Mouse (Mus musculus) left cerebral cortex, postnatal 36 days (tissue): ENCODE results near the gene Errfi1. TPM values are rescaled to one million over a fixed set of nuclear protein-coding genes. Genes with fewer than 3 reads are reported as not detected.
A peak's percentile ranks its signal among the peaks of the same experiment; 100 is the strongest.

Experiments
- DNase-seq, 2 experiments: peaks; one replicate each; pipeline ENCODE4 v3.0.0; 2021 to 2022; ENCODE audit warnings: low spot score in 2 of 2, mixed read lengths in 1 of 2
- intact Hi-C: fragments of 180-260 bp; cut with DNase I; formaldehyde crosslinking; loops from one replicate; pipeline ENCODE4 v1.15.1; 2025
- total RNA-seq, 2 experiments: library from RNA; stranded (reverse); gene quantifications; 2 replicates each; pipeline ENCODE4 v1.2.3; 2021

Gene Errfi1
- total RNA-seq, 2 experiments from 2014 or later = 27.4 TPM

DNA sequence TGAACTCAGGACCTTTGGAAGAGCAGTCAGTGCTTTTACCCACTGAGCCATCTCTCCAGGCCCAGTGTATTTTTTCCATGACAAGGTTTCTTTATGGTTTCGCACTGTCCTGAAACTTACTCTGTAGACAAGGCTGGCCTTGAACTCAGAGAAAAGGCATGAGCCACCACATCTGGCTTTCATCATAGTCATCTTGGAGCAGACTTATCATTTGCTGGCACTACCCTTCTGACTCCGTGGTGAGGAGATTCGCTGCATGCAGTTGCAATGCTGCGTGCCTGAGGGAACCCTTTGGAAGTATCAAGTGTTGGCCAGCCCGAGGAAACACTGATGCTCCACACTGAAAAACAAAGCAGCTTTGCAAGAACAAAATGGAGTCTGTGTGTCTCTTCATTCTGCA is 11.7 kb upstream of the Errfi1 start:
- DNase-seq = no peak
- intact Hi-C loops = no loop called here

GRCm38 (mm10) chr4:150843181-150843580 is 10.5 kb upstream of the Errfi1 start:
- DNase-seq = no peak
- intact Hi-C loops = no loop called here

DNA sequence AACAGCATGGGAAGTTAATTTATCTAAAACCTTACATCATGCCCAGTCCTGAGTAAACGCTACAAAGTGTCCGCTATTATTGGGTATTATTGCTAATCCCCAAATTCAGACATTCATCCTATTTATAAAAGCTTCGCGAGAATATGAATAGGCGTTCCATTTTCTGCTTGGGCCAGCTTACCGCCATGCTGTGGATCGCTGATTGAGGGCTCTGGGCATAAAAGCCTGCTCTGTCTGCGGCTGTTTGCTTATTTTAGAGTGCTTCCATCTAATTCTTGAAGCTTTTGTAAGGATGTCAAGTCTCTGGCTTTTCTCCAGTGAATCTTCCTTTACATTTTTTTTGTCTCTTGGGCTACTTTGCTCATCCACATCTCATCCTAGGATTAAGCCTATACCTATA is 7.4 kb upstream of the Errfi1 start:
- intact Hi-C loops = loop anchor here (5.0 kb wide), 1 partner anchor 139 kb away; no protein-coding TSS in a partner anchor
- no peak for DNase-seq

DNA sequence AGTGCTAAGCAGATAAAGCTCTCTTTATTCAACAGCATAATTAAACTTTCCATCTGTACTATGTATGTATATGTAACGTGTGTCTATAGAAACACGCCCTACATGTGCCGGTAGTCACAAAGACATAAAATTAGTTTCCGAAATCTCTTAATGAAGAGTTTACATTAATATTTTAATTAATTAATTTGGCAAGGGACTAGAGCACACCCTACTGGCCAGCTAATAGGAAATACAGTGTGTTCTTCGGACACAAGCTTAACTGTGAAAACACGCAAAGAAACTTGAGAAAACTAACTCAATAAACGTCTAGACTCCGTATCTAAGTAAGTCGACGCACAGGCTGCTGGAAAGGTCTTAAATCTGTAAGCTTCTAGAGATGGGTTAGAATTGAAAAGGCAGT is 3.8 kb upstream of the Errfi1 start:
- no peak for DNase-seq
- intact Hi-C loops = loop anchor here (5.0 kb wide), 2 partner anchors 47 to 143 kb away; no protein-coding TSS in a partner anchor

- DNase-seq = no peak
- intact Hi-C loops = loop anchor here (5.0 kb wide), 1 partner anchor 46 kb away; no protein-coding TSS in a partner anchor
Measured at GRCm38 (mm10) chr4:150850893-150851292, 2.8 kb upstream of the Errfi1 start.

DNA sequence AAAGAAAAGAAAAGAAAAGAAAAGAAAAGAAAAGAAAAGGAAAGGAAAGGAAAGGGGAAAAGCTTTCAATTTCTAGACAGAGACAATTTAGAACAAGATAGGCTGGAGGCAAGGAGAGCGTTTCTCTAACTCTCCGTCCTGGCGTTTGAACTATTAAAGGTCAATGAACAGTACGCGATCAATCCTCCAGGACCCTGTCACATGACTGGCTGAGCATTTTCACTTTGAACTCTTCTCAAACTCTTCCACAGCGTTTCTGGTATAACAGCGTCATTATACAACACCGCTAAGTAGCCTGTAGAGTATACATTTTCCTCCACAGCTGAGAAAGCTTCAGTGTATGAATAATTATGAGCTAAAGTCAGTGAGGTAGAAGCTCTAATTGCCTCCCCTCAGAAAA is 1.7 kb upstream of the Errfi1 start:
- intact Hi-C loops = loop anchor here (5.0 kb wide), 1 partner anchor 45 kb away; no protein-coding TSS in a partner anchor
- DNase-seq = no peak

DNA sequence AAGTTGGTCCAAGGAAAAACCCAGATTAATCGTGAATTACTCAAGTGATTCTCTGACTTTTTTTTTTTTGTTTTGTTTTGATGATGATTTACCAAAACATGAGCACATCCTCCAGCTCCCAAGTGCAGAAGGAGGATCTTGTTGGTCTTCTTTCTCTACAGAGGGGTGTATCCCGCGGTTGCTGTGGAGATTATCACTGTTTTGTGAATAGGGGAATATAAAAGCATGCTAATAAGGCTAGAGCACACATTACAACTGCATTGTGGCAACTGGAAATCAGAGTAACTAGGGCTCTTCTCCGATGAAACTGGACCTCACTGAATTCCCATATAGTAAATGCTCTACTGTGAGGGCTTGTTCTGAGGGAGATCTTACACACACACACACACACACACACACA is 1.2 kb upstream of the Errfi1 start:
- no peak for DNase-seq
- intact Hi-C loops = loop anchor here (5.0 kb wide), 1 partner anchor 45 kb away; no protein-coding TSS in a partner anchor

GRCm38 (mm10) chr4:150854839-150855246 is 1.1 kb downstream of the Errfi1 start:
- peak; percentile 94 to 97 for DNase-seq
- intact Hi-C loops = loop anchor here (2.0 to 5.0 kb wide), 2 partner anchors 42 to 198 kb away; no protein-coding TSS in a partner anchor

DNA sequence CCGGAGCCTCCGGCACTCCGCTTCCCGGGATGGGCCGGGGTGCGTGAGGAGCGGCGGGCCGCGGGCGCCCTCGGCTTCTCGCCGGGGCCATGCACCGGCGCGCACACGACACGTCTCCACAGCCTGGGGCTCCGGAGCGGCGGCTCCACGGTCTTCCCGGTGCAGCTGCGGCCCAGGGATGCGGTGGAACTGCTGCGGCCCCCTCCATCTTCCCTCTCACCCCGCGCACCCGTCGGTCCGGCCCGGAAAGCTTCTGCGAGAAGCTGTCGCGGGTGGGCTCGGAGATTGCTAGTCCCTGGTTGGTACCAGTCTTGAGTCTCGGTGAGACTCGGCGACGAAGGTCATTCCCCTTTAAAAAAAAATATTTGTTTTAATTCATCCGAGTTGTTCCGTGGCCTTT is 1.6 kb downstream of the Errfi1 start:
- DNase-seq = no peak
- intact Hi-C loops = loop anchor here (2.0 kb wide), 1 partner anchor 199 kb away; no protein-coding TSS in a partner anchor

- no peak for DNase-seq
- intact Hi-C loops = no loop called here
Measured at GRCm38 (mm10) chr4:150860526-150860925, 6.8 kb downstream of the Errfi1 start.

- DNase-seq = no peak
- intact Hi-C loops = no loop called here
Measured at GRCm38 (mm10) chr4:150861161-150861560, 7.4 kb downstream of the Errfi1 start.

DNA sequence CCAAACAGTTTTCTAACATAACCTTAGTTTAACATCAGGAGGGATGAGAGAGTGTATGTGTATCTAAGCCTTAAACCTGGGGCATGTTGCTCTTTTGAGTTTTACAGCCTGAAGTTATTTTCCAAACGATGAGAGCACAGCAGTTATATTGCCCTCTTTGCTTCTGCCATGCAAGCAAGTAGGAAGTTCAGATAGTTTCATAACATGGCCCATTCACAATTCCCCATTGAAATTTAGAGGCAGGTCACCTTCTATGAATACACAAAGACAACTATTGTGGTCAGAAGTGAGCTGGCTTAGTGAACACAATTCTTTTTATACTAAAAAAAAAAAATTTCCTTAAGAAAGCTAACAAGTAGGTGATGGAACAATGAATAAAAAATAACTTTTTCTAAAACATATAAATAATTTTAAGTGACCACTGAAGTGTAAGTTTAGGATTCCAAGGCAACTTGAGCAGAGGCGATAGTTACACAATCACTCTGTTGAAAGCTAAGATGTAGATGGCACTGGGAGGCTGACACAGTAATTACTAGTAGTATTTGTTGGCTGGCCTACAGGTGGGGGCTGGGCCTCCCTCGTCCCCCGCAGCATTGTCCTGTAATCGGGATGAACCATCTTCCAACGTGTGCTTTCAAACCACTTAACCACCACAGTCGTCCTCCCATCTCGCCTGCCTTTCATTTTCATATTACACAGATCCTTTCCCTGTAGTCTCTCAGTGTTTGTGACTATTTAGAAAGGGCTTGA is 9.1 kb downstream of the Errfi1 start:
- intact Hi-C loops = no loop called here
- no peak for DNase-seq

GRCm38 (mm10) chr4:150865371-150865770 is 11.7 kb downstream of the Errfi1 start:
- DNase-seq = no peak
- intact Hi-C loops = no loop called here

DNA sequence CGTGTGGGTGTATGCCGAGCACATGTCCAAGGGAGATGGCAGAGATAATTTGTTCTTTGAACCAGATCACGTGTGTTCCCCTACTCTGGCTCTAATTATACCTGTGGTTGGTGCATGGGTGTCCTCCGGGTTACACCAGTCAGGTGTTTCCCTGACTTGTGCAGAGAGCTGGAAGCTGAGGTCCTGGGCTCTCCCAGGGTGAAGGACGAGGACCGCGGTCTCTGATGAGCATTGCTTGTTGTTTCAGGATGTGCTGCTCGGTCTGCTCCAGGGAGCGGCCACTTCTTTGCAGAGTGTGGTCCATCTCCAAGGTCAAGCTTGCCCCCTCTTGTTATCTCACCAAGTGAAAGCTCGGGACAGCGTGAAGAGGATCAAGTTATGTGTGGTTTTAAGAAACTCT is 12.3 kb downstream of the Errfi1 start:
- intact Hi-C loops = no loop called here
- no peak for DNase-seq

- peak in 1 of 2 experiments; percentile 29 for DNase-seq
- intact Hi-C loops = no loop called here
Measured at GRCm38 (mm10) chr4:150866494-150866893, 12.8 kb downstream of the Errfi1 start.

DNA sequence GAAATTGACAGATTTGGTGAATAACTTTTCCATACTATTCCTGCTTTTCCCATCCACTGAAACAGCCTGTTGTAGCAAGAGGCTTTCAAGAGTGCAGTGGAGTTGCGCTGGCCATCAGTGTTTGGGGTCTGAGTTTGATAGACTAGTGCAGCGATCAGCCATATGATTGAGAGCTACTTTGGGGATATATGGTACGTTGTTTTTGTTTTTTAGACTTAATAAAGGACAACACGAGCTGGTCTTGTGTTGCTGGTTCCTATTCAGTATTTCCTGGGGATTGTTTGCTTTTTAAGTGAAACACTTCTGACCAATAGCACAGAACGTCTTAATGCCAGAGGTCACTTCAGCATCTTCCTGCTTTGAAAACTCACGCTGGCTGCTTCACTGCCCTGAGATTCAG is 14.4 kb downstream of the Errfi1 start:
- intact Hi-C loops = no loop called here
- DNase-seq = no peak

DNA sequence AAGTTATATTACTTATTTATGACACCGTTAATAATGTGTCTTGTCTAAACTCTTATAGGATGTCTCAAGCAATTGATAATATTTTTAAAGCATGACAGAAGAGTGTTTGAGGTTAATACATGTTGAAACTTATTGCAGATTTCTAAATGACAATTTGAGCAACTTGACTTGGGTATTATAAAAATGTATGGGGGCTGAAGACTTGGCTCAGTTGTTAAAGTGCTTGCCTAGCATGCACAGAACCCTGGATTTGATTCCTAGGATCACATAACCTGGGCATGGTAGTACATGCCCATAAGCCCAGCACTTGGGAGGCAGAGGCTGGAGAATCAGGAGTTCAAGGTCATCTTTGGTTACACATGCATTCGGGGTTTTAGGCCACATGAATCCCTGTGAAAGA is 15.1 kb downstream of the Errfi1 start:
- intact Hi-C loops = no loop called here
- DNase-seq = no peak

- no peak for DNase-seq
- intact Hi-C loops = no loop called here
Measured at GRCm38 (mm10) chr4:150869276-150870197, 15.8 kb downstream of the Errfi1 start.

GRCm38 (mm10) chr4:150870963-150871391 is 17.3 kb downstream of the Errfi1 start:
- intact Hi-C loops = no loop called here
- DNase-seq = no peak

DNA sequence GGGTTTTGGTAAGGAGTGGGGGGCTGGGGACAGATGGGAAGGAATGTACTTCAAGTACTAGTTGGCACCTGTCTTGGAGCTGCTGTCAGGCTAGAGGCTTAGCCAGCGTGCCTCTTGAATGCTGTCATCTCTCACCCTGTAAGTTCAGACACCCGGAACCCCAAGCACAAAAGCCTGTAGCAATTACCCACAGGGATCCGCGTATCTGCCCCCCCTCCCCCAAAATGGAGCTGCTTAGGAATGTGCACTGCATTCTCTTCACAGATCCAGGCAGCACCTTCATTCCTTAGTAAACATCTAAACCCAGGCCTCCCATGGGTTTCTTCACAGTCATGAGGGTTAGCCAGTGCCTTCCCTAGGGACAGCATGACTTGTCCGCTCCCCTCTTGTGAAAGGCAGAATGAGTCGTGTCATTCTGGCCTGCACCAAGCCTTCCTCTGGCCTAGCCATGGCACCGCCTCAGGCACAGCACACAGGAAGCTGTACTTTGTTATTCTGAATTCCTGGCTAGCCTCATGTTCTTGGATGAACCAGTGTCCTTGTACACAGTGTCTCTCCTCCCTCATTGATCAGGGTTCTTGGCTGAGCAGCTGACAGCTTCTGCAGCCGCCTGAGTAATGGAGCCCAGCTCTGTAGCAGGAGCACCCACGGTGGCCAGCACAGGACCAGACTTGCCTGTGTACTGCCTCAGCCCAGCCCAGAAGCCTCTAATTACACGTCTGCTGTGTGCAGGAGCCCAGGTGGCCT is 17.8 kb downstream of the Errfi1 start:
- DNase-seq = peak; percentile 16 to 18
- intact Hi-C loops = no loop called here
